Mouse (Mus musculus) cerebellum, postnatal 25 days (tissue): ENCODE measurements around the gene Mybphl.

Experiments used
- DNase-seq, 2 experiments: peaks; one replicate each; pipeline ENCODE4 v3.0.0; 2021; ENCODE audit warnings: mixed read lengths in 2 of 2

Gene Mybphl

GRCm38 (mm10) chr3:108378875-108379663 is 14.4 kb downstream of the Mybphl start:
- DNase-seq = no peak

GRCm38 (mm10) chr3:108380695-108381094 is 16.0 kb downstream of the Mybphl start:
- DNase-seq = no peak

- DNase-seq = no peak
Measured at GRCm38 (mm10) chr3:108381945-108382875, 17.5 kb downstream of the Mybphl start.

- DNase-seq = peak; percentile 81 to 87
Measured at GRCm38 (mm10) chr3:108383485-108384354, 19.0 kb downstream of the Mybphl start, which contains the start of gene Psrc1. TSS of gene Psrc1 (plus strand) at chr3:108383839.

- DNase-seq = no peak
Measured at GRCm38 (mm10) chr3:108384425-108384824, 19.7 kb downstream of the Mybphl start.

GRCm38 (mm10) chr3:108386186-108386585 is 21.5 kb downstream of the Mybphl start:
- no peak for DNase-seq

- DNase-seq = peak; percentile 98
Measured at GRCm38 (mm10) chr3:108389111-108389545, 24.4 kb downstream of the Mybphl start.

- DNase-seq = no peak
Measured at GRCm38 (mm10) chr3:108392299-108392698, 27.6 kb downstream of the Mybphl start.

- DNase-seq = no peak
Measured at GRCm38 (mm10) chr3:108392793-108393192, 28.1 kb downstream of the Mybphl start.

- DNase-seq = peak in 1 of 2 experiments; percentile 50
Measured at GRCm38 (mm10) chr3:108398281-108398680, 33.6 kb downstream of the Mybphl start.

GRCm38 (mm10) chr3:108400442-108400841 is 35.7 kb downstream of the Mybphl start:
- DNase-seq = peak in 1 of 2 experiments; percentile 19

- peak; percentile 94 to 96 for DNase-seq
Measured at GRCm38 (mm10) chr3:108401692-108402527, 37.2 kb downstream of the Mybphl start.

GRCm38 (mm10) chr3:108402528-108402920 is 37.8 kb downstream of the Mybphl start:
- peak in 1 of 2 experiments; percentile 33 for DNase-seq

- DNase-seq = peak; percentile 52 to 60
Measured at GRCm38 (mm10) chr3:108405536-108406305, 41.0 kb downstream of the Mybphl start.

- peak; percentile 28 to 47 for DNase-seq
Measured at GRCm38 (mm10) chr3:108406306-108406885, 41.7 kb downstream of the Mybphl start.

GRCm38 (mm10) chr3:108408517-108409008 is 43.9 kb downstream of the Mybphl start:
- DNase-seq = peak in 1 of 2 experiments; percentile 8

GRCm38 (mm10) chr3:108409656-108410358 is 45.1 kb downstream of the Mybphl start:
- peak; percentile 52 to 66 for DNase-seq

GRCm38 (mm10) chr3:108410359-108410714 is 45.6 kb downstream of the Mybphl start:
- DNase-seq = peak in 1 of 2 experiments; percentile 31
